Mouse (Mus musculus): ENCODE measurements around the gene B3gat3. TPM values are rescaled to one million over a fixed set of nuclear protein-coding genes. Genes with fewer than 3 reads are reported as not detected.

The B3gat3 gene
- 32.9 TPM for polyA plus RNA-seq (2017; shearing (Covaris generic))

DNA sequence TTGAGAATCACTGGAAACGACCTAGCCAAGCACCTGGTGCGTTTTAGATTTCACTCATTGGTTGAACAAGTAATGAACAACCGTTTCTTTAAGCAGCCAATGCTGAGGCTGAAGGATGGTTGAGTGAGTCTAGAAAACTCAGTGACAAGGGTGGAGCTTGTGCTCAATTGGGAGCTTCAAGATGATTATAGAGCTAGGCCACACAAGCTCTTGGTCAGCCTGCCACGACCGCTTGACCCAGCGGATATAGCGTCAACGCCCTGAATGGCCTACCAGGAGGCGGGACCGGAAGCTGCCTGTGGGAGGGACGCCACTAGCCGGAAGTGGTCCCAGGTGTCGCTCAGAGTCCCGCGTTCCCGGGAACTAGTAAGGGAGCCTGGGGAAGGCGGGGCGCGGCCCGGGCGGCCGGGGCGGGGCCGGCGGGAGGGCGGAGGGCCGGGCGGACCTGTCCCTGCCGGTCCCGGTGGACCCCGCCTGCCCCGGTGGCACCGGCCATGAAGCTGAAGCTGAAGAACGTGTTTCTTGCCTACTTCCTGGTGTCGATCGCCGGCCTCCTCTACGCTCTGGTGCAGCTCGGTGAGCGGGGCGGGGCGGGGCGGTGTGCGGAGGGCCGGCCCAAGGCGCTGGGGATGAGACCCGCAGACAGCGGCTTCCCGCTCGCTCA lies at the start of gene B3gat3:
Gene B3gat3, plus strand, starts transcription at position 302 of the 664 bp plus-strand sequence.

GRCm38 (mm10) chr19:8871267-8872186 lies 48.6 kb upstream of the B3gat3 start, which contains the start of gene Ubxn1:
Gene Ubxn1 (plus strand): TSS chr19:8871496.

GRCm38 (mm10) chr19:8880311-8881033 lies 39.7 kb upstream of the B3gat3 start, which contains the start of gene Uqcc3:
Gene Uqcc3 (minus strand): TSS chr19:8880923.

GRCm38 (mm10) chr19:8883616-8884015 lies 36.6 kb upstream of the B3gat3 start, which contains the start of the genes Lbhd1 and Gm49403:
Gene Lbhd1 (plus strand): TSS chr19:8883732.
Gene Gm49403 (plus strand): TSS chr19:8883930.

GRCm38 (mm10) chr19:8888511-8889385 lies 31.4 kb upstream of the B3gat3 start, which contains the start of the genes 1810009A15Rik and Gm49416:
Gene 1810009A15Rik (plus strand): TSS chr19:8888853.
Gene Gm49416 (plus strand): TSS chr19:8888926.

GRCm38 (mm10) chr19:8892829-8893766 lies 27.1 kb upstream of the B3gat3 start, which contains the start of gene Ints5:
Gene Ints5 (plus strand): TSS chr19:8893005.

DNA sequence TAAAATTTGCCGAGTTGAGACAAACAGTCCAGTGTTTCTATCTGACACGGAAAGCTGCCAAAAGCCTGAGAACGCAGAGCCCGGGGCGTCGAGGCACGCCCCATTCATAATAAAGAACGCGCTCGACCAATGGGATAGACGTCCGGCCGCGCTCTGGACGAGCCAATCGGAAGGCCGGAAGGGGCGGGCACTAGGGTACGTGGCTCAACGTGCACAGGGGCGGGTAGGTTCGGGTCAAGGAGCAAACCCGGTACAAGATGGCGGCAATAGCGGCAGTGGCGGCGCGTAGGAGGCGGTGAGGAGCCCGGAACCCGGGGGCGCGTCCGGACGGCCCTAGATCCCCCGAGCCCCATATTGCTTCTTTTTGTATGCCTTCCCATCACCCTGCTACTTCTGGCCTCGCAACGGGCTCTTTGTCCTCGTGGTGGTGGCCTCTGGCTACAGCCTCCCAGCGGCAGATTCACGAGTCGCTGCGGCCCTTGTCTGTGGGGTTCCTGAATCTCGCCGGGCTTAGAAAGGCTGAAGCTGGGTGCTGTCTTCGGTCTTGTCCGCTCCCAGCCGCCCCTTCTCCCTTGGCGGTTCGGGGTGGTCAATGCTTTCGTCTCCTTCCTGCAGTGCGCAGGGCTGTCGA lies 22.2 kb upstream of the B3gat3 start, which contains the start of gene Ganab:
Gene Ganab, plus strand, starts transcription at position 207 of the 631 bp plus-strand sequence.

GRCm38 (mm10) chr19:8929224-8930088 lies 9.3 kb downstream of the B3gat3 start, which contains the start of the genes Rom1 and Eml3:
Gene Rom1 (minus strand): TSS chr19:8929356.
Gene Eml3 (plus strand): TSS chr19:8929552.

DNA sequence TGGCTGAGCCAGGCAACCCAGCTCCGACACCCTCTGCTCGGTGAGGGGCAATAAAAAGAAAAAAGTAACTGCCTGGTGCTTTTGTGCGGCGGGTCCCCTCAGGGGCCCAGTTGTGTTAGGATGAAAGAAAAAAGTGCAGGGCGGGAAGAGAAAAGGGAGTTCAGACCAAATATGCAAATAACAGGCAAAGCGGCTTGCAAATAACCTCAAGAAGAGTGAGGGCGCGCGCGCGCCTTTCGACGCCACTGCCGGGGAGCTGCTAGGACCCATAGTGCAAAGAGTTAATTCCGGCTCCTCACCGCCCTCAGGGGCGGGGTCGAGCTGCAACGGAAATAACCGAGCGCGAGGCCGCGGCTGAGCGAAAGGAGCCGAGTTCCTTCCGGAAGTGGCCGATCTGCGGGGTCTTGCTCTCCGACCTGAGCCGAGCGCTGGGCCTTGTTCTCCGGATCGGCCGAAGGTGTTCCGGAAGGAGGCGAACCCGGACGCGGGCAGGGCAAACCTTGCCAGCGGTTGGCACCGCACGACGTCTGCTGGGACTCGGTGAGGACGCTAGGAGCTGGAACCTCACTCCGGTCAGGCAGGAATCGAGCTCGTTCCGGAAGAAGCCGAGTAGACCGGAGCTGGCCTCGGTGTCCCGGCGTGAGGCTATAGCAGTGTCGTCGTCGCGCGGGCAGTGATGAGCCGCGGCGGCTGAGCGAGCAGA lies 21.5 kb downstream of the B3gat3 start, which contains the start of gene Mta2:
Gene Mta2, plus strand, starts transcription at position 361 of the 703 bp plus-strand sequence.

DNA sequence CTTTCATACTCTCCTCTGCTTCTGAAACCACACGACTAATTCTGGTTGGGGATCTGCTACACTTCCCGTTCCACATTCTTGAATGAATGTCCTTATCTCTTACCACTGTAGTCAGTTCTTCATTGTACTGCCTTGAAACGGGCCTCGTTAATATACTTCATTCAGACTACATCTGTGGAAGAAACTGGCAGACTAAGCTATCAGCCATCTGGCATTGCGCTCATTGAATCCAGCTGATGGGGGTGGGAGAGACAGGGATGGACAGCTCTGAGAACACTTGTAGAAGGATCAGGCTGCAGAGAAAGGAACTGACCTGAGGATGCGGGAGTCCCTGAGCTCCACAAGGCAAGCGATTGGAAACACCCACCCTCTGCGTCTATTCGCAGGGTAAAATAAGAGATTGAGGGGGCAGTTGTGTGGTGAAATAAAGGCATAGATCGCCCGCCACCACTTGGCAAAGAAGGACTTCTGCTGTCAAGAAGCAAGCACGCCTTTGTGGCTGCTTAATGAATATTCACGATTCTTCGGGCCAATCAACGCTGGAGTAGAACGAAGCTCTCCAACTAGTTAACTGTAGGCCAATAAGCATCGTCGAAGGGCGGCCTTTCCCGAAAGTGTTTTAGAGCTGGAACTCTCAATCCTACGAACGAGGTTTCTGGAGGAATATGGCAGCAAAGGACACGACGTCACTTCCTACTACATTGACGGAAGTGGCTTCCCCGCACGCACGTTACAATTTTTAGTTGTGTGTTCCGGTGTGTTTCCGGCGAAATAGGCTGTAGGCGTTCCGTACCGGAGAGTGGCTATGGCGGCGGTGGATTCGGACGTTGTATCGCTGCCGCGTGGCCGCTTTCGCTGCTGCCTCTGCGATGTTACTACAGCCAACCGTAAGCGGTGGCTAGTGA lies 33.2 kb downstream of the B3gat3 start, which contains the start of gene Tut1:
Gene Tut1, plus strand, starts transcription at position 713 of the 905 bp plus-strand sequence.

GRCm38 (mm10) chr19:8966590-8967372 lies 46.6 kb downstream of the B3gat3 start, which contains the start of gene Eef1g:
Gene Eef1g (plus strand): TSS chr19:8967041.

